Mouse (Mus musculus): ENCODE data around the gene Rubcn. TPM values are rescaled to one million over a fixed set of nuclear protein-coding genes. Genes with fewer than 3 reads are reported as not detected.

Gene Rubcn
- total and polyA plus RNA-seq, 3 experiments = 27.7 to 40.4 (median 28.0) TPM

DNA sequence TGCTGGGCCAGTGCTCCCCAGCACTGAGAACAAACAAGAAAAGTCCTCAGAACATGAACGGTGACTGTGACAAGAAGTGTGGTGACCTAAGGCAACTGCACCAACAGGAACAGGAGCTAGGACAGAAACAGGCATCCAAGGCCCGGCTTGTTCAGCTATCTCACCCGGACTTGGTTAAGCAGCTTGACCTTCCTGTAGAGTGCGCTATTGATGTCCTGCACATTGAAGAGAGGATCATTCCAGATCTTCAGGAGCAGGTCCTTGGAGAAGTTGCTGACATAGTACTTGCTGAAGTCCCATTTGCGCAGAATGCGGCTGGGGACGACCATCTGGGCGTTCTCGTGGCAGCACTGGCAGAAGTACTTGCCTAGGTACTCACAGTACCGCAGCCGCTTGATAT is 51.0 kb downstream of the Rubcn start:
- dilution Hi-C loops (cut with MboI; ENCODE audit: extremely low pct_ligation_motif_present, extremely low pct_unique_long_range_greater_than_20kb, low sequenced_read_pairs) = no loop called here
- TF ChIP-seq CTCF (conservative IDR thresholded peaks at IDR 0.05 in 1 of 2, IDR thresholded peaks at IDR 0.05 in 1 of 2; ENCODE audit: low read depth in 2 of 2, low read length in 2 of 2) (peak in 1 of 2 experiments; percentile 8; a peak in 1 of 4 replicates), ETS1 (conservative IDR thresholded peaks at IDR 0.05; ENCODE audit: low read depth, low read length) (no peak)

DNA sequence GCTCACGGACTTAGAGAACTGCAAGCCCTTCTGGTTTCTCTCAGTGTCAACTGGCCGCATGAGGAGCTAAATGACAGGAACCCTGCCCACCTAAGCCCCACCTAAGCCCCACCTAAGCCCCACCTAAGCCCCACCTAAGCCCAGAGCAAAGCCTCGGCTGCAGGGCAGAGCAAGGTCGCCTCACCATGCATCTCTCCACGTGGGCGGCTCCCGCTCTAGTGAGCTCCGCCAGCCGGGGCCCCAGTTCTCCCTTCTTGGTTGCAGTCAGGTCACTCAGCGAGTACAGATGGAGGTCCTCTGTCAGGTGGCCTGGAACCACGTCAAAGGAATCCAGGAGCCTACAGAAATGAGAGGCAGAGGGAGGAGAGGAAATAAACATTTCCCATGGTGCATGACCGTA is 52.2 kb downstream of the Rubcn start:
- Histone ChIP-seq H3K9me3 (replicated peaks; ENCODE audit: low read length) (no peaks in the 10 kb centered on the region), H3K4me2 (ENCODE audit: insufficient read depth, low read depth, poor library complexity, severe bottlenecking) (no peak overlapping the region), H3K27ac (ENCODE audit: insufficient read depth, low read depth) (no peak overlapping the region), H3K4me1 (ENCODE audit: control insufficient read depth in 1 of 2, insufficient read depth in 2 of 2) (peaks cover 16 to 26% of the 10 kb centered on the region in 2 experiments), H3K4me3 (replicated peaks in 1 of 3; ENCODE audit: low read depth in 2 of 3, low read length in 2 of 3, poor library complexity in 1 of 3) (no peak overlapping the region), H3K79me2 (replicated peaks; ENCODE audit: control insufficient read depth, extremely low read depth, insufficient read depth, poor library complexity, severe bottlenecking) (no peaks in the 10 kb centered on the region), H3K9ac (ENCODE audit: insufficient read depth, low read depth) (no peak overlapping the region), H3K36me3 (replicated peaks in 1 of 2; ENCODE audit: control insufficient read depth in 1 of 2, insufficient read depth in 1 of 2, low read length in 1 of 2) (peaks cover 39 to 92% of the 10 kb centered on the region in 2 experiments), H3K27me3 (replicated peaks) (no peaks in the 10 kb centered on the region)
- DNase-seq (ENCODE audit: extremely low read depth) = no peak
- dilution Hi-C loops (cut with MboI; ENCODE audit: extremely low pct_ligation_motif_present, extremely low pct_unique_long_range_greater_than_20kb, low sequenced_read_pairs) = no loop called here
- TF ChIP-seq MYC (IDR thresholded peaks at IDR 0.05; ENCODE audit: low read depth, low read length) (no peak), RAD21 (IDR thresholded peaks at IDR 0.05; ENCODE audit: low read depth, low read length) (no peak), POLR2A (IDR thresholded peaks at IDR 0.05; ENCODE audit: low read depth, low read length) (no peak), KAT2A (IDR thresholded peaks at IDR 0.05; ENCODE audit: insufficient replicate concordance, low read length) (no peak), GABPA (IDR thresholded peaks at IDR 0.05; ENCODE audit: insufficient replicate concordance, low read depth, low read length) (no peak)
- in situ Hi-C loops (cut with MboI; ENCODE audit: low pct_ligation_motif_present, low pct_unique_long_range_greater_than_20kb, low sequenced_read_pairs) = no loop called here

More for the DNA sequence above, 51.0 kb downstream of the Rubcn start:
- in situ Hi-C loops (cut with MboI; ENCODE audit: low pct_ligation_motif_present, low pct_unique_long_range_greater_than_20kb, low sequenced_read_pairs) = no loop called here
- no peak for DNase-seq (ENCODE audit: extremely low read depth)
- no peak overlapping the region for H3K4me3 ChIP-seq (replicated peaks in 1 of 3; ENCODE audit: low read depth in 2 of 3, low read length in 2 of 3, poor library complexity in 1 of 3)
- no peak overlapping the region for H3K27ac ChIP-seq (ENCODE audit: insufficient read depth, low read depth)
- H3K79me2 ChIP-seq (replicated peaks; ENCODE audit: control insufficient read depth, extremely low read depth, insufficient read depth, poor library complexity, severe bottlenecking) = no peaks in the 10 kb centered on the region
- peaks cover 39 to 93% of the 10 kb centered on the region in 2 experiments for H3K36me3 ChIP-seq (replicated peaks in 1 of 2; ENCODE audit: control insufficient read depth in 1 of 2, insufficient read depth in 1 of 2, low read length in 1 of 2)
- no peak overlapping the region for H3K9ac ChIP-seq (ENCODE audit: insufficient read depth, low read depth)
- peaks cover 16 to 19% of the 10 kb centered on the region in 2 experiments for H3K4me1 ChIP-seq (ENCODE audit: control insufficient read depth in 1 of 2, insufficient read depth in 2 of 2)
- H3K27me3 ChIP-seq (replicated peaks) = no peaks in the 10 kb centered on the region
- no peaks in the 10 kb centered on the region for H3K9me3 ChIP-seq (replicated peaks; ENCODE audit: low read length)
- no peak overlapping the region for H3K4me2 ChIP-seq (ENCODE audit: insufficient read depth, low read depth, poor library complexity, severe bottlenecking)

DNA sequence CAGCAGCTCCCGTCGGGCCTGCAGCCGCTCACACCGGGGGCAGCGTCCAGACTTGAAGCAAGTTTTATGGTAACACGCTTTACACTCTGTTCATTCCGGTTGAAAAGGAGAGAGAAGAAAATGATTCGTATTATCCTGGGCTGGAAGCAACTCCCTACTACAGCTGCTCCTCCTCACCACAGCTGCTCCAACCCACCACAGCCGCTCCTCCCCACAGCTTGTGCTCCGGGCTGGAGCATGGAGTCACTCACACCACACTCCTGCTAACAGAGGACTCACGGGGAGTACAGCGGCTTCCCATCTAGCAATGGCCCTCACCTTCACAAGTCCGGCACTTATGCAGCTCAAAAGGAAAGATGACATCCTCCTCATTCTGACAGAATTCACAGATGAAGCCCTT is 53.5 kb downstream of the Rubcn start:
- TF ChIP-seq SMC3 (IDR thresholded peaks at IDR 0.05; ENCODE audit: low read depth, low read length) (no peak), PAX5 (IDR thresholded peaks at IDR 0.05; ENCODE audit: low read length) (no peak), RCOR1 (conservative IDR thresholded peaks at IDR 0.05; ENCODE audit: low read depth, low read length) (no peak), RAD21 (IDR thresholded peaks at IDR 0.05; ENCODE audit: low read depth, low read length) (no peak), POLR2AphosphoS2 (IDR thresholded peaks at IDR 0.05; ENCODE audit: low read depth, low read length) (no peak), CTCF (conservative IDR thresholded peaks at IDR 0.05 in 1 of 2, IDR thresholded peaks at IDR 0.05 in 1 of 2; ENCODE audit: low read depth in 2 of 2, low read length in 2 of 2) (no peak)
- dilution Hi-C loops (cut with MboI; ENCODE audit: extremely low pct_ligation_motif_present, extremely low pct_unique_long_range_greater_than_20kb, low sequenced_read_pairs) (no loop called here), in situ Hi-C loops (cut with MboI; ENCODE audit: low pct_ligation_motif_present, low pct_unique_long_range_greater_than_20kb, low sequenced_read_pairs) (no loop called here)
- Histone ChIP-seq H3K4me3 (replicated peaks in 1 of 3; ENCODE audit: low read depth in 2 of 3, low read length in 2 of 3, poor library complexity in 1 of 3) (no peak overlapping the region), H3K9ac (ENCODE audit: insufficient read depth, low read depth) (no peak overlapping the region), H3K27me3 (replicated peaks) (no peaks in the 10 kb centered on the region), H3K4me1 (ENCODE audit: control insufficient read depth in 1 of 2, insufficient read depth in 2 of 2) (peaks cover 16 to 26% of the 10 kb centered on the region in 2 experiments), H3K36me3 (replicated peaks in 1 of 2; ENCODE audit: control insufficient read depth in 1 of 2, insufficient read depth in 1 of 2, low read length in 1 of 2) (peaks cover 35 to 81% of the 10 kb centered on the region in 2 experiments), H3K4me2 (ENCODE audit: insufficient read depth, low read depth, poor library complexity, severe bottlenecking) (no peak overlapping the region), H3K9me3 (replicated peaks; ENCODE audit: low read length) (no peaks in the 10 kb centered on the region), H3K27ac (ENCODE audit: insufficient read depth, low read depth) (no peak overlapping the region), H3K79me2 (replicated peaks; ENCODE audit: control insufficient read depth, extremely low read depth, insufficient read depth, poor library complexity, severe bottlenecking) (no peaks in the 10 kb centered on the region)
- DNase-seq (ENCODE audit: extremely low read depth) = no peak
